Mouse (Mus musculus): ENCODE data around the gene Mrpl28. TPM values are rescaled to one million over a fixed set of nuclear protein-coding genes. Genes with fewer than 3 reads are reported as not detected.

Mrpl28 gene
- total and polyA plus RNA-seq, 3 experiments: 148 to 174 (median 164) TPM

DNA sequence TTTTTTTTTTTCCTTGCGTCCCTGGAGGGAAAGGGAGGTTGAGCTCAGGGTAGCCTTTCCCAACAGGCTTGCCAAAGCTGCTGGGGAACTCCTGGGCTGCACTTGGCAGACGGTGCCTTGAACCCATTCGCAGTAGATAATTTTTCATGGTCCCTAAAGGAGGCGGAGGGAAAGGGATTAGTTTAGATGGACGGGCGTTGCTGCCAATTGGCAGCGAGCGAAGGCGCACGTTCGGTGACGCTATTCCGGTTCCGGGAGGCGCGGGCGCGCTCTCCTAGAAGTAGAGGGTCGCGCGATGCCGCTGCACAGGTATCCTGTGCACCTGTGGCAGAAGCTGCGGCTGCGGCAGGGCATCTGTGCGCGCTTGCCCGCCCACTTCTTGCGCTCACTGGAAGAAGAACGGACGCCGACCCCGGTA, at the start of gene Mrpl28 (continued):
- TF ChIP-seq POLR2AphosphoS2 (IDR thresholded peaks at IDR 0.05; ENCODE audit: low read length) (peak; percentile 98), JUND (IDR thresholded peaks at IDR 0.05; ENCODE audit: low read depth, low read length) (no peak), RCOR1 (IDR thresholded peaks at IDR 0.05; ENCODE audit: low read depth, low read length) (no peak)

- no peak for DNase-seq (ENCODE audit: low read depth, low spot score)
- peaks cover 0 to 4% of the 10 kb centered on the region in 2 experiments; a peak in 2 of 4 replicates for H3K4me1 ChIP-seq (ENCODE audit: control insufficient read depth in 1 of 2, insufficient read depth in 2 of 2, low read length in 2 of 2)
- H3K27me3 ChIP-seq (ENCODE audit: control insufficient read depth in 1 of 2, insufficient read depth in 2 of 2, low read length in 2 of 2): no peaks in the 10 kb centered on the region
- H3K36me3 ChIP-seq (ENCODE audit: control insufficient read depth in 1 of 2, insufficient read depth in 2 of 2, low read length in 2 of 2): peaks cover 0 to 2% of the 10 kb centered on the region in 2 experiments; a peak in 2 of 4 replicates
- no peak overlapping the region for H3K9ac ChIP-seq (ENCODE audit: control insufficient read depth, low read depth, low read length, poor library complexity, severe bottlenecking)
- H3K79me2 ChIP-seq (ENCODE audit: control insufficient read depth, insufficient read depth, low read length, poor library complexity): no peaks in the 10 kb centered on the region
- H3K4me3 ChIP-seq (ENCODE audit: control insufficient read depth in 1 of 2, insufficient read depth in 1 of 2, low read depth in 2 of 2, low read length in 2 of 2): no peak overlapping the region
- H3K9me3 ChIP-seq (replicated peaks; ENCODE audit: insufficient read depth, low read length): no peaks in the 10 kb centered on the region
- no peak for TF ChIP-seq E2F4 (IDR thresholded peaks at IDR 0.05; ENCODE audit: borderline replicate concordance, low read depth, low read length)
- no peak for TF ChIP-seq MYB (IDR thresholded peaks at IDR 0.05; ENCODE audit: low read depth, low read length)
- no peak for TF ChIP-seq MEF2A (IDR thresholded peaks at IDR 0.05; ENCODE audit: extremely low read depth, insufficient replicate concordance, low read depth, low read length, poor library complexity, severe bottlenecking)
- no peak overlapping the region for H3K27ac ChIP-seq (ENCODE audit: control insufficient read depth, low read depth, low read length)
Measured at GRCm38 (mm10) chr17:26075246-26075645, 48.1 kb upstream of the Mrpl28 start.

DNA sequence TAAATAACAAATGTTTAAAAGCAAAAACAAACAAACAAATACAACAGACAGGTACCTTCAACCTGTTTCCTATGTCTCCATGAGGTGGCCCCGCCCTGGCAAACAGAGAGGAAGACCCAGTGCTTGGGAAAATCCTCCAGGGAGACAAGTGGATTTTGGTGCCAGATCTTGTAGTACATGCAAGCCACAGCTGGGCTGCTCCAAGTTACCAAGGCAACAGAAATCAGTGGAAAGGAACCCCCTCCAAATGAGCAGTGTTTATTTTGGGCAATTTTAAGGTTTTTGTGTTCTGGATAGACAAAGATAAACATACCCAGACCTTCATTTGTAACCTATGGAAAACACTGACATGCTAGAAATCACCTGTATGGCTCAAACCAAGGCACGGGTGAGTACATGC, 44.4 kb upstream of the Mrpl28 start:
- no peaks in the 10 kb centered on the region for H3K79me2 ChIP-seq (ENCODE audit: control insufficient read depth, insufficient read depth, low read length, poor library complexity)
- H3K36me3 ChIP-seq (ENCODE audit: control insufficient read depth in 1 of 2, insufficient read depth in 2 of 2, low read length in 2 of 2): no peaks in the 10 kb centered on the region
- H3K9me3 ChIP-seq (replicated peaks; ENCODE audit: insufficient read depth, low read length): no peaks in the 10 kb centered on the region
- H3K9ac ChIP-seq (ENCODE audit: control insufficient read depth, low read depth, low read length, poor library complexity, severe bottlenecking): no peak overlapping the region
- H3K4me1 ChIP-seq (ENCODE audit: control insufficient read depth in 1 of 2, insufficient read depth in 2 of 2, low read length in 2 of 2): no peaks in the 10 kb centered on the region
- H3K27me3 ChIP-seq (ENCODE audit: control insufficient read depth in 1 of 2, insufficient read depth in 2 of 2, low read length in 2 of 2): no peaks in the 10 kb centered on the region
- H3K4me3 ChIP-seq (ENCODE audit: control insufficient read depth in 1 of 2, insufficient read depth in 1 of 2, low read depth in 2 of 2, low read length in 2 of 2): no peak overlapping the region
- H3K27ac ChIP-seq (ENCODE audit: control insufficient read depth, low read depth, low read length): no peak overlapping the region
- no peak for DNase-seq (ENCODE audit: low read depth, low spot score)
- no peak for TF ChIP-seq MAX (IDR thresholded peaks at IDR 0.05; ENCODE audit: low read length)
- no peak for TF ChIP-seq TAL1 (IDR thresholded peaks at IDR 0.05; ENCODE audit: low read length)
- no peak for TF ChIP-seq RAD21 (IDR thresholded peaks at IDR 0.05; ENCODE audit: low read depth, low read length)
- no peak for TF ChIP-seq POLR2A (IDR thresholded peaks at IDR 0.05; ENCODE audit: control insufficient read depth in 1 of 2, insufficient read depth in 1 of 2, low read depth in 1 of 2, low read length in 2 of 2, poor library complexity in 1 of 2)
- no peak for TF ChIP-seq UBTF (IDR thresholded peaks at IDR 0.05; ENCODE audit: borderline replicate concordance, insufficient read depth, low read depth, low read length)
- TF ChIP-seq SMC3 (IDR thresholded peaks at IDR 0.05; ENCODE audit: low read depth, low read length): no peak
- no peak for TF ChIP-seq SIN3A (IDR thresholded peaks at IDR 0.05; ENCODE audit: low read length)
- TF ChIP-seq HCFC1 (IDR thresholded peaks at IDR 0.05; ENCODE audit: low read depth, low read length): no peak
- no peak for TF ChIP-seq CHD1 (IDR thresholded peaks at IDR 0.05; ENCODE audit: low read depth, low read length)
- TF ChIP-seq POLR2AphosphoS2 (IDR thresholded peaks at IDR 0.05; ENCODE audit: low read length): no peak
- TF ChIP-seq ZNF384 (IDR thresholded peaks at IDR 0.05; ENCODE audit: low read depth, low read length): no peak
- no peak for TF ChIP-seq NELFE (IDR thresholded peaks at IDR 0.05; ENCODE audit: low read depth, low read length)
- no peak for TF ChIP-seq E2F4 (IDR thresholded peaks at IDR 0.05; ENCODE audit: borderline replicate concordance, low read depth, low read length)
- TF ChIP-seq MEF2A (IDR thresholded peaks at IDR 0.05; ENCODE audit: extremely low read depth, insufficient replicate concordance, low read depth, low read length, poor library complexity, severe bottlenecking): no peak
- TF ChIP-seq MXI1 (IDR thresholded peaks at IDR 0.05; ENCODE audit: low read depth, low read length): no peak
- TF ChIP-seq POLR2AphosphoS5 (IDR thresholded peaks at IDR 0.05; ENCODE audit: borderline replicate concordance, low read depth, low read length): no peak
- no peak for TF ChIP-seq TCF12 (IDR thresholded peaks at IDR 0.05; ENCODE audit: low read depth, low read length)
- no peak for TF ChIP-seq RCOR1 (IDR thresholded peaks at IDR 0.05; ENCODE audit: low read depth, low read length)
- no peak for TF ChIP-seq ELF1 (IDR thresholded peaks at IDR 0.05; ENCODE audit: low read depth, low read length)
